Mouse (Mus musculus): ENCODE data around the gene Gm14440. TPM values are rescaled to one million over a fixed set of nuclear protein-coding genes. Genes with fewer than 3 reads are reported as not detected.
"Not testable (repeated sequence)": the region's sequence is repeated elsewhere in the genome, so short reads cannot be mapped to it uniquely, and the experiment has no call there.

Gene Gm14440
- total RNA-seq (2021) = 1 to 10 TPM; 5.0 to 8.4 TPM
- long read RNA-seq, experiment 1, transcript Gm14440-202 (3 exons, 3,382 nt) = major isoform, 6 of 7 reads
- long read RNA-seq, experiment 1, partial matches to known transcripts = 0 of 7 reads
- long read RNA-seq, experiment 1, other reads (novel, unspliced or antisense) = 1 of 7 reads
- long read RNA-seq, experiment 2, transcript Gm14440-202 (3 exons, 3,382 nt) = major isoform, 5 of 6 reads
- long read RNA-seq, experiment 2, partial matches to known transcripts = 0 of 6 reads
- long read RNA-seq, experiment 2, other reads (novel, unspliced or antisense) = 1 of 6 reads

DNA sequence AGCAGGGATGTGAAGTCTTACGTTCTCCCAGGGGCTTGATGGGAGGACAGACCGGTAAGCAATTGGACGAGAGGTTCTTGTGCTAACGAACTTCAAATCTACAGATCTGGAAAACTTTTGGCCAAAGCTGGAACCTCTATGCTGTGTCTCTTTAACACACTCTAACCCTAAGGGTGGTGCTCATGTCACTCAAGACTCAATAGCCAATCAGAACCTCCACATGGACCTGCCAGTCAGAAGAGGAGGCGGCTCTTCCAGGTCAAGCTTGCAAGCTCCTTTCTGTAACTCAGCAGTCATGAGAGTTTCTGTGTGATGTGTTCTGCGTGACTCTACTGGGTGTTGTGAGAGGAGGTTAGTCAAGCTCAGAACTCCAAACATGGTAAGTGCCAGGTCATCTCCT lies at the start of gene Gm14440:
TSS of gene Gm14440 (plus strand) at position 301 of the 400 bp plus-strand sequence.
- DNase-seq = not testable (repeated sequence)

Other genes starting within 250 kb of the Gm14440 start
- 1 to 10 TPM in 1 of 2 experiments, under 1 TPM in 1; 0.87 to 1.6 TPM for gene Gm14393, start 207.3 kb upstream of the Gm14440 start, total RNA-seq (2021)
- 10 to 100 TPM; 10.9 to 15.9 TPM for gene Gm14399, start 133.1 kb upstream of the Gm14440 start, total RNA-seq (2021)
- gene Gm14443, start 99.3 kb upstream of the Gm14440 start, total RNA-seq (2021) = 1 to 10 TPM in 1 of 2 experiments, under 1 TPM in 1; 0.33 to 1.9 TPM
- gene Gm14391, start 68.2 kb upstream of the Gm14440 start, total RNA-seq (2021) = 10 to 100 TPM; 46.0 to 77.7 TPM
- gene Gm4631, start 63.1 kb downstream of the Gm14440 start, total RNA-seq (2021) = 10 to 100 TPM; 27.9 to 41.8 TPM
- gene Zfp968, start 97.3 kb downstream of the Gm14440 start, total RNA-seq (2021) = 1 to 10 TPM; 6.1 to 8.5 TPM
- 1 to 10 TPM; 5.2 to 8.3 TPM for gene Gm4724, start 160.7 kb downstream of the Gm14440 start, total RNA-seq (2021)
- 1 to 10 TPM; 1.9 to 2.3 TPM for gene Zfp965, start 194.9 kb downstream of the Gm14440 start, total RNA-seq (2021)